Mouse (Mus musculus): ENCODE data around the gene Gm128.
"Not testable (repeated sequence)": the region's sequence is repeated elsewhere in the genome, so short reads cannot be mapped to it uniquely, and the experiment has no call there.

Gm128 gene

GRCm38 (mm10) chr3:95231298-95232221, 9.8 kb downstream of the Gm128 start, which contains the start of gene Mllt11:
Gene Mllt11, minus strand, starts transcription at chr3:95232171.
- no peak for DNase-seq (ENCODE audit: low read depth, low spot score)

DNA sequence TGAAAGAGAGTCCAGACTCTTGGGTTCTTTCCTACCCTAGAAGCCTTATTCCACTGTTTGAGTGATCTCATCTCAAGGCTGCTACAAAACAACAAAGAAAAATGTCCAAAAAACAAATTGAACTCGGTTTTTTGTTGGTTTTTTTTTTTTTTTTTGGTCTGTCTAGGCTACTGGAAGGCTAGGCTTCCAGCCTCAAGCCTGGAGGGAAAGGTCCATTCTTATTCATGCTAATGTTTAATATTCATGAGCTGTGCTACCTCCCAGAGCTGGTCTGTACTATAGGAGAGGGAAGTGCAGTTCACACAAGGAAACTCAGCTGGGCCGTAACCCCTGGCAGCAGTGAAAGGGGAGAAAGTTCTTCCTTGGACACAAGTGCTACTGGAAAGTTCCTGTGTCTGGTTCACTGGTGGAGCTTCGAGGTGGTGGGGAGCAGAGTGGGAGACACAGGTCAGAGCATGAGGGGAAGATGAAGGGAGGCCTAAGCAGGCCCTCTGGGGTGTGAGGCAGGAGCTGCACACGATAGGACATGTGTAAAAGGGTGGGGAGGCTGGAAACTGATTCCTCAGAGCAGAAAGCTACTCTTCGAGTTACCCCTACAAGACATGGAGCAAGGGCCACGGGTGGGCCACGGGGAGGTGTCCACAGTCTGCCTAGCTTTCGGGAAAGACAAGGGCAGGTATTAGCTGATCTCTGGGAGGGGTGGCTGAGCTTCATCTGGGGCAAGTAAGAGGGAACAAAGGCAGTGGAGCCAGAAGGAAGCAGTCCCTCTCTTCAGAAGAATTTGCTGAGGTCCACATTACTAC, 10.7 kb downstream of the Gm128 start:
- peak; percentile 76 for DNase-seq (ENCODE audit: low read depth, low spot score)

- DNase-seq (ENCODE audit: low read depth, low spot score) = no peak
Measured at GRCm38 (mm10) chr3:95229781-95230494, 11.5 kb downstream of the Gm128 start.

DNA sequence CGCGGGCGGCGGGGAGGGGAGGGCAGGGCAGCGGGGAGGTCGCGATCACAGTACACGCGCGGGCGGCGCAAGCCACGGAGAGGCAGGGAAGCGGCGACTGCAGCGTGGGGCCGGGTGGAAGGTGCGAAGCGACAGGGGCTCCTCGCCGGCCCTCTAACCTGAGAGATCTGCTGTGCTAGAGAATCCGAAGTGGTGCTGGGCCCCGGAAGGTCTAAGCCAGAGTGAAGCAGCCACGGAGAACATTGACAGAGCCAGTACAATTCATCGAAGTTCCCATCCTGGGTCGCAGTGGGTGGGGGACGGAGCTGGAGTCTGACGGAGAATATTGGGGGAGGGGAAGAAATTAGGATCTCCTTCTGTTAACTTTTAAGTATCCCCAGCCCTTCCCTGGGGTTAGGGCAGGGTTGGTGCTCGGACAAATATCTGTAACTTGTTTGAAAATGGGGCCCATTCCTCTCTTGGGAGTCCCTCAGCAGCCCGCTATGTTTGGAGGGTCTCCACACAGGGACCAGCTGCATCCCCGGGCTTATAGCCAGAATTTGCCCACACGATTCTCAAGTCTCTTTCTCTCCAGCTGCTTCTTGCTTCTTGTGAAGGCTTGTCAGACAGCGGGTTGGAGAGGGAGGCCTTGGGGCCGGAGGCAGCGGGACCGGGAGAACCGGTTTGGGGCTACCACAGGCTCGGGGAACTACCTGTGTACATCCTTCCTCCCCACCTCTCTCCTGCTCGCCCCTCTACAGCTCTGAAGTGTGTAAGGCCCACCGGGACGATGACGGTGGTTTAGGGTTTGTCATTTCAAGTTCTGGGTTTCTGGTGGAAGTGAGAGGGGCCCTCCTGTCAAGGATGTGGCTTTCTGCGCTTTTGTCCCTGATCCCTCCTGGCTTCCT, 12.3 kb downstream of the Gm128 start:
- peak; percentile 52 for DNase-seq (ENCODE audit: low read depth, low spot score)

DNA sequence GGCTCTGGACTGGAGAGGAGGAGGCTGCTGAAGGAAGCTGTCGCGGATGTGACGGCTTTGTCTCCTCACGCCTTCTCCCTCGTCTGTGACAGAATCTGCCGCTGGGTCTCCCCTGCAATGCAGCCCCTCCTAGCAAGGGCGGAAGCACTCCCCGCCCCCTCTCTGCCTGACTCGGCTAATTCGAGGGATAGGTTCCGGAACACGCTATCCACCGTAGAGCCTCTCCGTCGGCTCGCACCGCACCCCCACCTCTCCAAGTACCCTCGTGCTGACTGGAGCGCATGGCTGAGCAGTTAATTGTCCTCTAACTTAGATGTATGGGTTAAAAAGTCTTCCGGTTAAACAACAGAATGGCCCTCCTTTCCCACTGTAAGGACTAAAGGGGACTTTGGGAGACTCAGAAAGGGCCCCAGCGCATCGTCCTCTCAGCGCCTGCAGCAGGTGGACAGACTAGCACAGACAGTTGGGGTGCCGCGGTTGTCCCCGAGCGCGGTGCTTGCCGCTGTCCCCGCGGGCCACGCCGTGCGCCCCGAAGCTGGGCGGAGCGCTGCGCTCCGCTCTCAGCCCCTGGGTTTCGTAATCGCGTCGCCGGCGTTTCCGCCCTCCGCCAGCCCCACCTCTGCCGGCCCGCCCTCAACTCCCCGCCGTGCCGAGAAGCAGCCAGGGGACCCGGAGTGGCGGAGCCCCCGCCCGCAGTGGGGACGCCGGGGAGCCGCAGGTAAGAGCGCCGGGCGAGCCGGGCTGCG, 13.1 kb downstream of the Gm128 start, which contains the start of gene Cdc42se1:
Cdc42se1 (plus strand) TSS at position 585 of the 746 bp plus-strand sequence.
- peak; percentile 87 for DNase-seq (ENCODE audit: low read depth, low spot score)

GRCm38 (mm10) chr3:95227214-95227613, 14.2 kb downstream of the Gm128 start:
- DNase-seq (ENCODE audit: low read depth, low spot score) = no peak

- peak; percentile 90 for DNase-seq (ENCODE audit: low read depth, low spot score)
Measured at GRCm38 (mm10) chr3:95224295-95224694, 17.1 kb downstream of the Gm128 start.

GRCm38 (mm10) chr3:95223041-95223440, 18.4 kb downstream of the Gm128 start:
- DNase-seq (ENCODE audit: low read depth, low spot score) = no peak

DNA sequence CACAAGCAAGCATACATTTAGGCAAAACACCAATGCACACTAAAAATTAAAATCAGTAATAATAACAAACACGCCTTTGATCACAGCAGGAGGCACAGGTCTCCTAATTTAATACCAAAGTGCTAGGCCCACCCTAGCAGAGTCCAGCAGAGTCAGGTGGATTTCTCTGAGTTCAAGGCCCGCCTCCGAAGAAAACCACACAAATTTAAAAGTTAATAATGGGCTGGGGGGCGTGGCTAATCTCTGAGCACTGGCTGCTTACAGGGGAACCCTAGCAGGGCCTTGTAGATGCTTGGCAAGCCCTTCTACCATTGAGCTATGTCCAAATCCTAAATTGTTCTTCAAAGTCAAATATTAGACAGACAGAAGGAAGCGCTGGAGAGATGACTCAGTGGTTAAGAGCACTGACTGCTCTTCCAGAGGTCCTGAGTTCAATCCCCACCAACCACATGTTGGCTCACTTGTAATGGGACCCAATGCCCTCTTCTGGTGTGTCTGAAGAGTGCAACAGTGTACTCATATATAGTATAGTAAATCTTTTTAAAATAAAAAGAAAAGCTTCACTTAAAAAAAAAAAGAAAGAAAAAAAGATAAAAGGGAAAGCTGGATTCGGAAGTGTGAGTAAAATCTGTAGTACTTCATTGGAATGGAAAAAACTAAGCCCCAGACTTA, 22.8 kb downstream of the Gm128 start:
- DNase-seq (ENCODE audit: low read depth, low spot score) = peak; percentile 76

- peak; percentile 98 for DNase-seq (ENCODE audit: low read depth, low spot score)
Measured at GRCm38 (mm10) chr3:95217255-95218134, 23.9 kb downstream of the Gm128 start, which contains the start of gene Gabpb2. Gene Gabpb2, minus strand, starts transcription at chr3:95217916.

- DNase-seq (ENCODE audit: low read depth, low spot score) = no peak
Measured at GRCm38 (mm10) chr3:95216655-95217254, 24.6 kb downstream of the Gm128 start.

DNA sequence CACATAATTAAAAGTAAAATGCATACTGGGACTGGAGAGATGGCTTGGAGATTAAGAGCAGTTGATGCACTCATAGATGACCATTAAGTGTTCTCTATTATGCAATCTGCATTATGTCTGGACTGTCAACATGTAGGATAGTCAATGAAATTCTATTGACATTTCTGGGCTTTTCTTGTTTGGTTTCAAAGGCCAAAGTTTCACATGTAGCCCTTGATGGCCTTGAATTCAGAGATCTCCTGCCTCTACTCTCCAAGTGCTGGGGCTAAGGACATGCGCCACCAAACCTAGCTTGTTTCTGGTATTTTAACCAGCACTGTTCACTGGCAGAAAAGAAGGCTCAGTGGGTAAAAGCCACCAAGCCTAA, 27.8 kb downstream of the Gm128 start:
- no peak for DNase-seq (ENCODE audit: low read depth, low spot score)

GRCm38 (mm10) chr3:95212889-95213608, 28.3 kb downstream of the Gm128 start:
- not testable (repeated sequence) for DNase-seq (ENCODE audit: low read depth, low spot score)

DNA sequence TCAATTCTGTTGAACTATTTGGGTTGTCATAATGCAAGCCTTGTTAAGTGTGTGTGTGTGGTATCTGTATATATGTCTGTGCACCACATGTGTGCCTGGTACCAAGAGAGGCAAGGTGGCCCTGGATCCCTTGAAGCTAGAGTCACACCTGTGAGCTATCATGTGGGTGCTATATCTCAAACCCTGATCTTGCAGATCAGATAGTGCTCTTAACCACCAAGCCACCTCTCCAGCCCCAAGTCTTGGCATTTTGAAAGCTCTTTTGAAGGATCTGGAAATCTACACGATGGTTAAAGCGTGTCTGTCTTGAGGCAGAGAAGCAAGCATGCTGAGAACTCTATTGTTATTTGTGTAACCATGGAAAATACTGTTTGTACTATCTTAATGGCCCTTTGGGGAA, 30.8 kb downstream of the Gm128 start:
- no peak for DNase-seq (ENCODE audit: low read depth, low spot score)

DNA sequence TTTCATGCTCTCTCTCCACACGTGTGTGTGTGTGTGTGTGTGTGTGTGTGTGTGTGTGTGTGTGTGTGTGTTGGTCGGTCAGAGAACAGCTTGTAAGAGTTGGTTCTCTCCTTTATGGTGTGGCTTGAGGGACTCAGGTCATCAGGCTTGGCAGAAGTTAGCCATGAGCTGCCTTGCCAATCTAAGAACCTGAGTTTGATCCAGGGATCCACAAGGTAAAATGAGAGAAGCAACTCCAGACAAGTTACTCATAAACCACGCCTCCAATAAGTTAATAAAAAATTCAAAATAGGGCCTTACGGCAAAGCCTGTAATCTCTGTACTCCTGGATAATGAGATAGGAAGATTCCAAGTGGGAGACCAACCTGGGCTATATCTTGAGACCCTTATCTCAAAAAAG, 33.1 kb downstream of the Gm128 start:
- DNase-seq (ENCODE audit: low read depth, low spot score) = no peak

- DNase-seq (ENCODE audit: low read depth, low spot score) = no peak
Measured at GRCm38 (mm10) chr3:95203880-95204279, 37.5 kb downstream of the Gm128 start.

DNA sequence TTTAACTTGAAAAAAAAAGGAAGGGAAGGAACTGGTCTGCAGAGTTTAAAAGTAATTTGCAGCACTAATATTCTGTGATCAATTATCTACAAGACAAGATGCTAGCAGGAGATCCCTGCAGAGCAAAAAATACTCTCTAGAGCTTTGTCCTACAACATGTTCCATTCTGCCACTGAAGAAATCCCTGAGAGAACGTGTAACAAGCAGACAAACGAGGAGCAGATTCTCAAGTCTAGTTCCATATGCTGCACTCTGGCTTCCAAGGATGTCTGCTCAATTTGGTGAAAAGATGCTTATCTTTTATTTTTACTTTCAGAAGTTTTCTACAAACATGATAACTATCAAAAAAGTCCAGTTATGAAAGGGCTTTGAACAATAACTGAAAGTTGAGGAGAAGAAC, 40.8 kb downstream of the Gm128 start:
- no peak for DNase-seq (ENCODE audit: low read depth, low spot score)

Measured in ZHBTc4 (cell line).